Mouse (Mus musculus): ENCODE measurements at regions not wholly inside any gene's neighbourhood (a gene's known extent, or its start where the extent isn't known, plus 50 kb on each side); places are given as distances from the start of the nearest gene placed in this dataset.

GRCm38 (mm10) chr6:18670677-18671076 lies 156.0 kb upstream of the Cttnbp2 start:
- ATAC-seq (replicated peaks; ENCODE audit: low FRiP score, low read depth) (peak; percentile 57; the same call in 1 of the 2 replicates), DNase-seq (ENCODE audit: low spot score) (no peak)
- WGBS: 78% methylated on average over 1 of the region's 1 CpGs
- Histone ChIP-seq H3K9ac (ENCODE audit: low read depth, low read length) (no peak overlapping the region), H3K4me2 (ENCODE audit: low read length) (no peak overlapping the region), H3K9me3 (replicated peaks; ENCODE audit: low read length) (no peaks in the 10 kb centered on the region), H3K27ac (no peak overlapping the region), H3K4me1 (replicated peaks; ENCODE audit: insufficient read depth, low read length) (no peaks in the 10 kb centered on the region), H3K36me3 (ENCODE audit: insufficient read depth, low read length) (no peaks in the 10 kb centered on the region), H3K27me3 (ENCODE audit: insufficient read depth, low read length) (no peaks in the 10 kb centered on the region), H3K4me3 (replicated peaks; ENCODE audit: low read depth, low read length) (no peak overlapping the region)
- TF ChIP-seq CTCF (IDR thresholded peaks at IDR 0.05; ENCODE audit: low read depth): no peak

- no peak for DNase-seq (ENCODE audit: low spot score)
- WGBS: 70% methylated on average over 5 of the region's 5 CpGs
- no peaks in the 10 kb centered on the region for H3K9me3 ChIP-seq (replicated peaks; ENCODE audit: low read length)
- no peak overlapping the region for H3K4me3 ChIP-seq (replicated peaks; ENCODE audit: low read depth, low read length)
- no peak for ATAC-seq (replicated peaks; ENCODE audit: low FRiP score, low read depth)
- TF ChIP-seq CTCF (IDR thresholded peaks at IDR 0.05; ENCODE audit: low read depth): no peak
- no peak overlapping the region for H3K4me2 ChIP-seq (ENCODE audit: low read length)
- H3K36me3 ChIP-seq (ENCODE audit: insufficient read depth, low read length): no peaks in the 10 kb centered on the region
- no peaks in the 10 kb centered on the region for H3K27me3 ChIP-seq (ENCODE audit: insufficient read depth, low read length)
- H3K4me1 ChIP-seq (replicated peaks; ENCODE audit: insufficient read depth, low read length): no peaks in the 10 kb centered on the region
- no peak overlapping the region for H3K27ac ChIP-seq
- no peak overlapping the region for H3K9ac ChIP-seq (ENCODE audit: low read depth, low read length)
Measured at GRCm38 (mm10) chr6:18674584-18675250, 160.1 kb upstream of the Cttnbp2 start.

GRCm38 (mm10) chr6:18677131-18677530 lies 162.5 kb upstream of the Cttnbp2 start:
- Histone ChIP-seq H3K36me3 (ENCODE audit: insufficient read depth, low read length) (no peaks in the 10 kb centered on the region), H3K27me3 (ENCODE audit: insufficient read depth, low read length) (no peaks in the 10 kb centered on the region), H3K4me1 (replicated peaks; ENCODE audit: insufficient read depth, low read length) (no peaks in the 10 kb centered on the region), H3K27ac (no peak overlapping the region), H3K9ac (ENCODE audit: low read depth, low read length) (no peak overlapping the region), H3K4me2 (ENCODE audit: low read length) (no peak overlapping the region), H3K4me3 (replicated peaks; ENCODE audit: low read depth, low read length) (no peak overlapping the region), H3K9me3 (replicated peaks; ENCODE audit: low read length) (no peaks in the 10 kb centered on the region)
- TF ChIP-seq CTCF (IDR thresholded peaks at IDR 0.05; ENCODE audit: low read depth): no peak
- DNase-seq (ENCODE audit: low spot score): no peak
- no peak for ATAC-seq (replicated peaks; ENCODE audit: low FRiP score, low read depth)
- WGBS: 88% methylated on average over 4 of the region's 4 CpGs

GRCm38 (mm10) chr6:18680712-18681111 lies 166.1 kb upstream of the Cttnbp2 start:
- no peak overlapping the region for H3K4me2 ChIP-seq (ENCODE audit: low read length)
- H3K36me3 ChIP-seq (ENCODE audit: insufficient read depth, low read length): no peaks in the 10 kb centered on the region
- H3K9me3 ChIP-seq (replicated peaks; ENCODE audit: low read length): no peaks in the 10 kb centered on the region
- H3K4me3 ChIP-seq (replicated peaks; ENCODE audit: low read depth, low read length): no peak overlapping the region
- no peak for TF ChIP-seq CTCF (IDR thresholded peaks at IDR 0.05; ENCODE audit: low read depth)
- no peaks in the 10 kb centered on the region for H3K4me1 ChIP-seq (replicated peaks; ENCODE audit: insufficient read depth, low read length)
- DNase-seq (ENCODE audit: low spot score) (no peak), ATAC-seq (replicated peaks; ENCODE audit: low FRiP score, low read depth) (no peak)
- H3K9ac ChIP-seq (ENCODE audit: low read depth, low read length): no peak overlapping the region
- no peak overlapping the region for H3K27ac ChIP-seq
- H3K27me3 ChIP-seq (ENCODE audit: insufficient read depth, low read length): no peaks in the 10 kb centered on the region

- Histone ChIP-seq H3K9ac (ENCODE audit: low read depth, low read length) (no peak overlapping the region), H3K27ac (no peak overlapping the region), H3K4me2 (ENCODE audit: low read length) (no peak overlapping the region), H3K9me3 (replicated peaks; ENCODE audit: low read length) (no peaks in the 10 kb centered on the region), H3K27me3 (ENCODE audit: insufficient read depth, low read length) (no peaks in the 10 kb centered on the region), H3K4me3 (replicated peaks; ENCODE audit: low read depth, low read length) (no peak overlapping the region), H3K36me3 (ENCODE audit: insufficient read depth, low read length) (no peaks in the 10 kb centered on the region), H3K4me1 (replicated peaks; ENCODE audit: insufficient read depth, low read length) (no peaks in the 10 kb centered on the region)
- DNase-seq (ENCODE audit: low spot score) (no peak), ATAC-seq (replicated peaks; ENCODE audit: low FRiP score, low read depth) (no peak)
- TF ChIP-seq CTCF (IDR thresholded peaks at IDR 0.05; ENCODE audit: low read depth): no peak
- 29% methylated on average over 6 of the region's 6 CpGs for WGBS
Measured at GRCm38 (mm10) chr6:18682043-18682442, 166.3 kb upstream of the Lsm8 start.

- no peak for DNase-seq (ENCODE audit: low spot score)
- H3K4me3 ChIP-seq (replicated peaks; ENCODE audit: low read depth, low read length): no peak overlapping the region
- H3K27me3 ChIP-seq (ENCODE audit: insufficient read depth, low read length): no peaks in the 10 kb centered on the region
- no peak overlapping the region for H3K9ac ChIP-seq (ENCODE audit: low read depth, low read length)
- H3K4me2 ChIP-seq (ENCODE audit: low read length): no peak overlapping the region
- ATAC-seq (replicated peaks; ENCODE audit: low FRiP score, low read depth): no peak
- WGBS: 48% methylated on average over 11 of the region's 11 CpGs
- no peaks in the 10 kb centered on the region for H3K9me3 ChIP-seq (replicated peaks; ENCODE audit: low read length)
- no peak overlapping the region for H3K27ac ChIP-seq
- H3K4me1 ChIP-seq (replicated peaks; ENCODE audit: insufficient read depth, low read length): no peaks in the 10 kb centered on the region
- TF ChIP-seq CTCF (IDR thresholded peaks at IDR 0.05; ENCODE audit: low read depth): no peak
- H3K36me3 ChIP-seq (ENCODE audit: insufficient read depth, low read length): no peaks in the 10 kb centered on the region
Measured at GRCm38 (mm10) chr6:18688652-18689348, 159.6 kb upstream of the Lsm8 start.
